Mouse (Mus musculus) natural killer cell, adult 2 months (primary cell): ENCODE measurements at regions not wholly inside any gene's neighbourhood (a gene's known extent, or its start where the extent isn't known, plus 50 kb on each side); places are given as distances from the start of the nearest gene placed in this dataset.
"Not testable (repeated sequence)": the region's sequence is repeated elsewhere in the genome, so short reads cannot be mapped to it uniquely, and the experiment has no call there.

Experiments used
- DNase-seq, 2 experiments: peaks; one replicate each; pipeline ENCODE4 v3.0.0; 2022; ENCODE audit warnings: low spot score in 2 of 2

- not testable (repeated sequence) for DNase-seq
Observed at GRCm38 (mm10) chr12:114757948-114758347, 1214.2 kb downstream of the Adam6a start.

GRCm38 (mm10) chr12:114764211-114764610 is 1220.5 kb downstream of the Adam6a start:
- DNase-seq = not testable (repeated sequence)

GRCm38 (mm10) chr12:114775414-114775813 is 1231.7 kb downstream of the Adam6a start:
- DNase-seq = not testable (repeated sequence)

- peak; percentile 5 to 26 for DNase-seq
Observed at GRCm38 (mm10) chr12:114804422-114804821, 1243.1 kb upstream of the Zfp386 start.

GRCm38 (mm10) chr12:114809186-114809585 is 1238.3 kb upstream of the Zfp386 start:
- no peak for DNase-seq

GRCm38 (mm10) chr12:114816858-114817257 is 1230.7 kb upstream of the Zfp386 start:
- not testable (repeated sequence) for DNase-seq

GRCm38 (mm10) chr12:114832916-114833315 is 1214.6 kb upstream of the Zfp386 start:
- DNase-seq = no peak
